Mouse (Mus musculus): ENCODE measurements around the gene Pmis2.

The Pmis2 gene

GRCm38 (mm10) chr7:30634621-30635020, 36.8 kb downstream of the Pmis2 start:
- DNase-seq (ENCODE audit: inconsistent age in 2 of 2, low spot score in 1 of 2) = peak; percentile 56 to 72

- peak in 1 of 2 experiments; percentile 25 for DNase-seq (ENCODE audit: inconsistent age in 2 of 2, low spot score in 1 of 2)
Observed at GRCm38 (mm10) chr7:30633762-30634412, 37.5 kb downstream of the Pmis2 start.

- no peak for DNase-seq (ENCODE audit: inconsistent age in 2 of 2, low spot score in 1 of 2)
Observed at GRCm38 (mm10) chr7:30629013-30629412, 42.4 kb downstream of the Pmis2 start.

GRCm38 (mm10) chr7:30626647-30627046, 44.8 kb downstream of the Pmis2 start:
- DNase-seq (ENCODE audit: inconsistent age in 2 of 2, low spot score in 1 of 2) = peak in 1 of 2 experiments; percentile 28

GRCm38 (mm10) chr7:30625530-30626384, 45.6 kb downstream of the Pmis2 start, which contains the start of gene Cox6b1:
Cox6b1 (minus strand) TSS chr7:30626151.
- peak; percentile 90 to 94 for DNase-seq (ENCODE audit: inconsistent age in 2 of 2, low spot score in 1 of 2)

Data from adrenal gland, adult (tissue).